Mouse (Mus musculus) kidney, postnatal 0 days (tissue): ENCODE measurements at regions not wholly inside any gene's neighbourhood (a gene's known extent, or its start where the extent isn't known, plus 50 kb on each side); places are given as distances from the start of the nearest gene placed in this dataset.

Experiments used
- ATAC-seq: fragments of 200-750 bp; cut with Nextera tagmentation; replicated peaks from 2 replicates; pipeline ENCODE4 v1.8.0; 2017; ENCODE audit warnings: low read depth, moderate number of reproducible peaks, moderate TSS enrichment, moderate library complexity; ENCODE audit not compliant: low FRiP score
- DNase-seq: peaks from one replicate; pipeline ENCODE4 v3.0.0-alpha.2; 2016; ENCODE audit warnings: low spot score
- H3K27ac ChIP-seq: fragments of 300-500 bp; sonication (generic); 2 replicates; pipeline ENCODE4 v1.5.1; 2014; ENCODE audit warnings: mild to moderate bottlenecking
- H3K27me3 ChIP-seq: fragments of 300-500 bp; sonication (generic); 2 replicates; pipeline ENCODE4 v1.6.1; 2014; ENCODE audit warnings: low read length, mixed read lengths; ENCODE audit not compliant: insufficient read depth
- H3K36me3 ChIP-seq: fragments of 300-500 bp; sonication (generic); 2 replicates; pipeline ENCODE4 v1.6.1; 2014; ENCODE audit warnings: low read length, mixed read lengths; ENCODE audit not compliant: insufficient read depth
- H3K4me1 ChIP-seq: fragments of 300-500 bp; sonication (generic); replicated peaks from 2 replicates; pipeline ENCODE4 v1.6.1; 2014; ENCODE audit warnings: antibody characterized with exemption, low read length, mixed read lengths; ENCODE audit not compliant: insufficient read depth
- H3K4me2 ChIP-seq: fragments of 300-500 bp; sonication (generic); 2 replicates; pipeline ENCODE4 v1.6.1; 2014; ENCODE audit warnings: mild to moderate bottlenecking, low read length, moderate library complexity, mixed read lengths
- H3K4me3 ChIP-seq: fragments of 300-500 bp; sonication (generic); replicated peaks from 2 replicates; pipeline ENCODE4 v1.5.1; 2014; ENCODE audit warnings: low read depth, low read length
- H3K9ac ChIP-seq: fragments of 300-500 bp; sonication (generic); 2 replicates; pipeline ENCODE4 v1.6.1; 2014; ENCODE audit warnings: low read depth, low read length
- H3K9me3 ChIP-seq: fragments of 300-500 bp; sonication (generic); replicated peaks from 2 replicates; pipeline ENCODE4 v1.6.1; 2016; ENCODE audit warnings: low read length, inconsistent platforms, mixed read lengths
- CTCF ChIP-seq: IDR thresholded peaks from 2 replicates; pipeline ENCODE4 v1.5.1; 2016; ENCODE audit warnings: antibody characterized with exemption, low read depth, mild to moderate bottlenecking, moderate library complexity
- WGBS: fragments of 180-500 bp; shearing (Covaris S2); extraction: QIAGEN DNeasy Blood & Tissue Kit; methylation state at CpG from one replicate; pipeline ENCODE4 v1.1.7; 2014; 5-methylcytosine and 5-hydroxymethylcytosine counted together

DNA sequence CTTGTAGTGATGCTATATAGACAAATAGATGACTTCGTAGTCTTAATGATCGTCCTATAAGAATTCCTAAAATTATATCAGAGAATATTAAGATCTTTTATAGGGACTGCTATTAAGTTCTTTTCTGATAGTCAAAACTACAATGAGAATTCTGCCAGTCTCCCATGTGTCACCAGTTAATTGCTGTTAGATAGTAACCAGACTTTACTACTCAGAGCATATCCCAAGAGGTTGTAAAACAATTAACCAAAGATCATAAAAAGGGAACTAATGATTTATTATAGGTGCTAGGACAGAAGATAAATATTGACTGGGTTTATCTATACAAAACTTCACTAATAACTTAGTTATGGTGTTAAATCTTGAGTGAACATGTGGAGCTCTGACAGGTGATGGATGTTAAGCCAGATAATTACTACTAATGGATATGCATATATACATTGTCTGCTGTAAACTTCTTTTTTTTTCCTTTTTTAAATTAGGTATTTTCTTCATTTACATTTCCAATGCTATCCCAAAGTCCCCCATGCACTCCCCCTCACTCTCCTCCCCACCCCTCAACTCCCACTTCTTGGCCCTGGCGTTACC is 615.5 kb downstream of the Prdm13 start:
- H3K9ac ChIP-seq, result no peak overlapping the region
- no peaks in the 10 kb centered on the region for H3K27me3 ChIP-seq
- no peaks in the 10 kb centered on the region for H3K36me3 ChIP-seq
- H3K4me2 ChIP-seq, result no peak overlapping the region
- 87% methylated on average over 3 of the region's 3 CpGs for WGBS
- no peak for DNase-seq
- no peaks in the 10 kb centered on the region for H3K9me3 ChIP-seq
- TF ChIP-seq CTCF, result no peak
- H3K4me1 ChIP-seq, result no peaks in the 10 kb centered on the region
- H3K4me3 ChIP-seq, result no peak overlapping the region
- H3K27ac ChIP-seq, result no peak overlapping the region
- no peak for ATAC-seq
